Mouse (Mus musculus) CH12.LX (cell line): ENCODE results near the gene Atp6v0b. TPM values are rescaled to one million over a fixed set of nuclear protein-coding genes. Genes with fewer than 3 reads are reported as not detected.

ENCODE experiments used
- DNase-seq: peaks from one replicate; pipeline ENCODE4 v3.0.0-alpha.2; 2013; ENCODE audit errors: extremely low read depth
- H3K27ac ChIP-seq: 2 replicates; pipeline ENCODE4 v1.5.1; 2012; ENCODE audit warnings: low read depth, mild to moderate bottlenecking, control low read depth, moderate library complexity; ENCODE audit not compliant: insufficient read depth
- H3K27me3 ChIP-seq: replicated peaks from 2 replicates; pipeline ENCODE3; 2012; ENCODE audit warnings: inconsistent platforms
- H3K36me3 ChIP-seq, 2 experiments: replicated peaks in 1 of 2; 2 replicates each; pipeline versions ENCODE3 to v1.6.1; 2012; ENCODE audit warnings: inconsistent platforms in 1 of 2, low read length in 1 of 2, mild to moderate bottlenecking in 1 of 2, mixed read lengths in 1 of 2, moderate library complexity in 1 of 2; ENCODE audit not compliant: control insufficient read depth in 1 of 2, insufficient read depth in 1 of 2
- H3K4me1 ChIP-seq, 2 experiments: 2 replicates each; pipeline ENCODE4 v1.6.1; 2012; ENCODE audit warnings: inconsistent platforms in 1 of 2, moderate library complexity in 1 of 2; ENCODE audit not compliant: insufficient read depth in 2 of 2, control insufficient read depth in 1 of 2
- H3K4me2 ChIP-seq: 2 replicates; pipeline ENCODE4 v1.6.1; 2012; ENCODE audit warnings: low read depth, mild to moderate bottlenecking, control low read depth; ENCODE audit not compliant: poor library complexity, insufficient read depth, severe bottlenecking
- H3K4me3 ChIP-seq, 3 experiments: fragments of 150-350 bp in 1 of 3; sonication (generic) in 1 of 3; replicated peaks in 1 of 3; 2 replicates each; pipeline versions ENCODE3 to v1.5.1; 2011 to 2012; ENCODE audit warnings: low read depth in 2 of 3, low read length in 2 of 3, mild to moderate bottlenecking in 2 of 3, moderate library complexity in 2 of 3, control low read depth in 1 of 3, improper control_type of control experiment in 1 of 3, inconsistent platforms in 1 of 3, mixed read lengths in 1 of 3; ENCODE audit not compliant: poor library complexity in 1 of 3
- H3K79me2 ChIP-seq: replicated peaks from 2 replicates; pipeline ENCODE4 v1.6.1; 2012; ENCODE audit warnings: mild to moderate bottlenecking, moderate library complexity; ENCODE audit not compliant: control insufficient read depth, poor library complexity, insufficient read depth, severe bottlenecking; ENCODE audit errors: extremely low read depth
- H3K9ac ChIP-seq: 2 replicates; pipeline ENCODE4 v1.6.1; 2012; ENCODE audit warnings: low read depth, mild to moderate bottlenecking, control low read depth, moderate library complexity; ENCODE audit not compliant: insufficient read depth
- H3K9me3 ChIP-seq: replicated peaks from 2 replicates; pipeline ENCODE3; 2012; ENCODE audit warnings: low read length, inconsistent platforms, mixed read lengths
- GABPA ChIP-seq: IDR thresholded peaks from 2 replicates; pipeline ENCODE4 v1.6.1; 2012; ENCODE audit warnings: low read depth, low read length, improper control_type of control experiment, inconsistent platforms; ENCODE audit not compliant: insufficient replicate concordance
- JUN ChIP-seq: IDR thresholded peaks from 2 replicates; pipeline ENCODE4 v1.6.1; 2011; ENCODE audit warnings: low read depth, mild to moderate bottlenecking, low read length, improper control_type of control experiment, moderate library complexity; ENCODE audit not compliant: insufficient read depth
- JUND ChIP-seq: conservative IDR thresholded peaks from 2 replicates; pipeline ENCODE4 v1.6.1; 2011; ENCODE audit warnings: low read depth, low read length, improper control_type of control experiment
- KAT2A ChIP-seq: IDR thresholded peaks from 2 replicates; pipeline ENCODE4 v1.6.1; 2012; ENCODE audit warnings: low read length, improper control_type of control experiment, inconsistent platforms; ENCODE audit not compliant: insufficient replicate concordance
- MXI1 ChIP-seq: IDR thresholded peaks from 2 replicates; pipeline ENCODE4 v1.6.1; 2011; ENCODE audit warnings: mild to moderate bottlenecking, low read depth, low read length, improper control_type of control experiment
- NELFE ChIP-seq: IDR thresholded peaks from 2 replicates; pipeline ENCODE4 v1.6.1; 2011; ENCODE audit warnings: low read depth, low read length, improper control_type of control experiment
- PAX5 ChIP-seq: IDR thresholded peaks from 2 replicates; pipeline ENCODE4 v1.6.1; 2012; ENCODE audit warnings: low read length, inconsistent platforms, mixed read lengths
- SMC3 ChIP-seq: IDR thresholded peaks from 2 replicates; pipeline ENCODE4 v1.6.1; 2011; ENCODE audit warnings: low read depth, low read length, improper control_type of control experiment
- UBTF ChIP-seq: IDR thresholded peaks from 2 replicates; pipeline ENCODE4 v1.6.1; 2012; ENCODE audit warnings: low read depth, mild to moderate bottlenecking, inconsistent platforms, low read length, improper control_type of control experiment, moderate library complexity
- dilution Hi-C: fragments of 300-500 bp; cut with MboI; formaldehyde crosslinking; loops from 2 replicates; pipeline ENCODE4 v1.14.3; 2020; ENCODE audit warnings: low sequenced_read_pairs; ENCODE audit not compliant: extremely low pct_unique_long_range_greater_than_20kb, extremely low pct_ligation_motif_present
- in situ Hi-C: fragments of 300-500 bp; cut with MboI; formaldehyde crosslinking; loops from 3 replicates; pipeline ENCODE4 v1.14.3; 2019; ENCODE audit warnings: low sequenced_read_pairs, low pct_ligation_motif_present, low pct_unique_long_range_greater_than_20kb, mixed read lengths
- polyA plus RNA-seq: library from polyadenylated mRNA; unstranded; fragments of >175 nt; gene quantifications from 2 replicates; pipeline ENCODE4 v1.2.1, GENCODE M21; 2012; ENCODE audit warnings: low read depth; ENCODE audit not compliant: insufficient read length
- total RNA-seq, 2 experiments: library from RNA; depleted of rRNA; stranded (reverse); fragments of 300-350 nt in 1 of 2; fragments of >200 nt in 1 of 2; gene quantifications; 2 replicates each; pipeline ENCODE4 v1.2.3; 2012 to 2014

Atp6v0b gene
- total and polyA plus RNA-seq, 3 experiments = 176 to 202 (median 186) TPM

GRCm38 (mm10) chr4:117852152-117852868, 34.8 kb downstream of the Atp6v0b start:
- Histone ChIP-seq H3K4me3 (no peak overlapping the region), H3K9me3 (no peaks in the 10 kb centered on the region), H3K27ac (no peak overlapping the region), H3K4me1 (no peaks in the 10 kb centered on the region), H3K4me2 (no peak overlapping the region), H3K27me3 (no peaks in the 10 kb centered on the region), H3K36me3 (peaks cover 28 to 90% of the 10 kb centered on the region in 2 experiments), H3K9ac (no peak overlapping the region), H3K79me2 (no peaks in the 10 kb centered on the region)
- TF ChIP-seq NELFE (no peak), JUND (no peak), SMC3 (no peak), MXI1 (no peak), UBTF (no peak)
- dilution Hi-C loops = no loop called here
- in situ Hi-C loops = no loop called here
- no peak for DNase-seq

DNA sequence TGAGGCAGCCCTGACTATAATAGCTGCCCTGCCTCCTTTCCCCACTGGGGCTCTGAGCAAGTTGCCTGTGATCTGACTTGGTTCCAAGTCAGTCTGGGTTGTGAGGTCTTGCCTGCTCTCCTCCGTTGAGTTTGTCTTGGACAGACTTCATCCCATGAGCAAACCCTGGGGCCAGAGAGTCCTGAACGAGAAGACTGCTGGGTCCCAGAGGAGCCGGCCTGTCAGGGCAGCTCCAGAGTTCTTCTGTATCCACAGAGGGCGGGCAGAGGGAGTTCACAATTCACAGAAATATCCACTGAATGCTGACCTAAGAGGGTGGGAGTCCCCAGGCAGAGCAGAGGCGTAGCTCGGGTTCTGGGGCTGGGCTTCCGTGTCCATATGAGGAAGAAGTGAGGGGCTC, 36.3 kb downstream of the Atp6v0b start:
- Histone ChIP-seq H3K9ac (no peak overlapping the region), H3K4me2 (no peak overlapping the region), H3K9me3 (no peaks in the 10 kb centered on the region), H3K27ac (no peak overlapping the region), H3K79me2 (no peaks in the 10 kb centered on the region), H3K4me3 (no peak overlapping the region), H3K4me1 (no peaks in the 10 kb centered on the region), H3K36me3 (peaks cover 21 to 91% of the 10 kb centered on the region in 2 experiments), H3K27me3 (no peaks in the 10 kb centered on the region)
- DNase-seq = no peak
- dilution Hi-C loops (no loop called here), in situ Hi-C loops (no loop called here)
- TF ChIP-seq JUN = no peak

GRCm38 (mm10) chr4:117850176-117850575, 37.0 kb downstream of the Atp6v0b start:
- peaks cover 0 to 2% of the 10 kb centered on the region in 2 experiments; a peak in 1 of 4 replicates for H3K4me1 ChIP-seq
- no peak for TF ChIP-seq UBTF
- no peak for TF ChIP-seq KAT2A
- TF ChIP-seq JUN = no peak
- no peak for TF ChIP-seq GABPA
- no peak for TF ChIP-seq PAX5
- dilution Hi-C loops = no loop called here

More at GRCm38 (mm10) chr4:117850176-117850575, 37.0 kb downstream of the Atp6v0b start:
- H3K79me2 ChIP-seq = no peaks in the 10 kb centered on the region
- no peaks in the 10 kb centered on the region for H3K9me3 ChIP-seq
- no peak overlapping the region for H3K4me2 ChIP-seq
- no peak overlapping the region for H3K27ac ChIP-seq
- H3K36me3 ChIP-seq = peaks cover 23 to 91% of the 10 kb centered on the region in 2 experiments
- DNase-seq = no peak
- H3K4me3 ChIP-seq = no peak overlapping the region
- H3K27me3 ChIP-seq = no peaks in the 10 kb centered on the region
- H3K9ac ChIP-seq = no peak overlapping the region
- in situ Hi-C loops = no loop called here
